ENCODE assay signal across 18 mouse cellular contexts in the genomic region with DNA sequence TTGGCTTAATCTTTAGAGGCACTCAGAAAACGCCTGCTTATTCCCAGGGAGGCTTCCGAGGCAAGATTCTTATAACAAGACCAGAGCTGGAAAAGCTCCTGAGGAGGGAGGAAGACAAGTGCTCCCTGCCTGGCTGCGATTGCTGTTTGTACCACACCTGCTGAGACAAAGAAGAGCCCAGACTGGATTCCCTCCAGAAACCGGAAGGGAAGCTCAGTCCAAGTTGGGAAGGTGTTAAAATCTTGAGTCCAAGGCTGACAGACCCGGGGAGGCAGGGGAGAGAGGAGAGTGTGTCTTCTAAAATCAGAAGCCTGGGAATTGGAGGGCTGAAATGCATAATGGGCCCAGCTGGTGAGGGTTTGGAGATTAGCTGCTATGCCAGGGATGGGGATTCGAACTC. TPM values are rescaled to one million over a fixed set of nuclear protein-coding genes. Genes with fewer than 3 reads are reported as not detected.
DNase-seq lines count a peak whose midpoint lies in the region; ATAC-seq and TF ChIP-seq lines count a peak whose summit lies in the region.
"Had no signal": no experiment of that assay in that cellular context is flagged by ENCODE, and none has a peak within 500 bp of the region (broad histone marks: within the 10 kb centered on the region; RNA-seq: fewer than 3 reads in every experiment).

No protein-coding gene starts in this region.

- no peak overlapping the region for H3K4me2 ChIP-seq in midbrain, embryonic 13.5 days (replicated peaks)
- no peak overlapping the region for H3K4me2 ChIP-seq in hindbrain, embryonic 12.5 days (replicated peaks)
- H3K4me2 ChIP-seq in neural tube, embryonic 15.5 days: no peak overlapping the region
- H3K4me2 ChIP-seq: embryonic facial prominence, embryonic 13.5 days had no signal

- no peak for ATAC-seq in midbrain, embryonic 13.5 days
- no peak for ATAC-seq in hindbrain, embryonic 12.5 days (ENCODE audit: low FRiP score)
- no peak for ATAC-seq in neural tube, embryonic 15.5 days (ENCODE audit: low FRiP score)
- ATAC-seq: intestine, embryonic 16.5 days; Patski had no signal

- H3K27me3 ChIP-seq in midbrain, embryonic 13.5 days: no peaks in the 10 kb centered on the region
- H3K27me3 ChIP-seq in midbrain, embryonic 10.5 days (ENCODE audit: low read depth, poor library complexity, severe bottlenecking): no peaks in the 10 kb centered on the region
- H3K27me3 ChIP-seq in cerebellum, adult 2 months (ENCODE audit: control insufficient read depth, insufficient read depth, low read length): no peaks in the 10 kb centered on the region
- no peaks in the 10 kb centered on the region for H3K27me3 ChIP-seq in hindbrain, embryonic 12.5 days
- no peaks in the 10 kb centered on the region for H3K27me3 ChIP-seq in neural tube, embryonic 15.5 days (replicated peaks)
- H3K27me3 ChIP-seq: embryonic facial prominence, embryonic 13.5 days had no signal

- no peaks in the 10 kb centered on the region for H3K9me3 ChIP-seq in midbrain, embryonic 13.5 days
- H3K9me3 ChIP-seq in midbrain, embryonic 10.5 days (replicated peaks): no peaks in the 10 kb centered on the region
- H3K9me3 ChIP-seq in hindbrain, embryonic 12.5 days (replicated peaks): no peaks in the 10 kb centered on the region
- H3K9me3 ChIP-seq in neural tube, embryonic 15.5 days (replicated peaks): no peaks in the 10 kb centered on the region
- H3K9me3 ChIP-seq: embryonic facial prominence, embryonic 13.5 days had no signal

- DNase-seq in midbrain, embryonic 10.5 days (ENCODE audit: low spot score): no peak
- DNase-seq in cerebellum, adult 2 months: peak; percentile 66 to 81
- DNase-seq in lung, postnatal 4 days: no peak
- DNase-seq in heart, adult 8-10 months (ENCODE audit: low spot score): no peak
- DNase-seq: adrenal gland, adult 2 months; thymus, adult 18-20 months had no signal

- no peak for TF ChIP-seq POLR2A in cerebellum, adult 2 months (IDR thresholded peaks at IDR 0.05; ENCODE audit: borderline replicate concordance, insufficient read depth, low read length)

- no peak overlapping the region for H3K4me3 ChIP-seq in midbrain, embryonic 13.5 days (replicated peaks)
- H3K4me3 ChIP-seq in midbrain, embryonic 10.5 days: no peak overlapping the region
- H3K4me3 ChIP-seq in cerebellum, adult 2 months (replicated peaks; ENCODE audit: insufficient read depth, low read depth, low read length): no peak overlapping the region
- H3K4me3 ChIP-seq in hindbrain, embryonic 12.5 days: no peak overlapping the region
- H3K4me3 ChIP-seq in neural tube, embryonic 15.5 days (replicated peaks): no peak overlapping the region
- H3K4me3 ChIP-seq: embryonic facial prominence, embryonic 13.5 days; myocyte had no signal

- no peak overlapping the region for H3K9ac ChIP-seq in midbrain, embryonic 13.5 days (replicated peaks)
- H3K9ac ChIP-seq in hindbrain, embryonic 12.5 days: no peak overlapping the region
- H3K9ac ChIP-seq in neural tube, embryonic 15.5 days (replicated peaks): no peak overlapping the region
- H3K9ac ChIP-seq: embryonic facial prominence, embryonic 13.5 days; liver, embryonic 14.5 days had no signal

- no peaks in the 10 kb centered on the region for H3K36me3 ChIP-seq in midbrain, embryonic 13.5 days
- no peaks in the 10 kb centered on the region for H3K36me3 ChIP-seq in midbrain, embryonic 10.5 days
- H3K36me3 ChIP-seq in hindbrain, embryonic 12.5 days: no peaks in the 10 kb centered on the region
- H3K36me3 ChIP-seq in neural tube, embryonic 15.5 days: no peaks in the 10 kb centered on the region
- H3K36me3 ChIP-seq: embryonic facial prominence, embryonic 13.5 days had no signal

- H3K27ac ChIP-seq in midbrain, embryonic 13.5 days: peak overlapping the region; percentile 57
- H3K27ac ChIP-seq in midbrain, embryonic 10.5 days (replicated peaks): no peak overlapping the region
- H3K27ac ChIP-seq in cerebellum, adult 2 months (ENCODE audit: insufficient read depth, low read length): peak overlapping the region; percentile 33; the same call in 1 of the 2 replicates
- peak overlapping the region; percentile 13; the same call in 1 of the 2 replicates for H3K27ac ChIP-seq in hindbrain, embryonic 12.5 days
- peak overlapping the region; percentile 46 for H3K27ac ChIP-seq in neural tube, embryonic 15.5 days (replicated peaks)
- H3K27ac ChIP-seq: embryonic facial prominence, embryonic 13.5 days; liver, embryonic 14.5 days had no signal

- peaks cover 24% of the 10 kb centered on the region for H3K4me1 ChIP-seq in midbrain, embryonic 13.5 days (replicated peaks)
- peaks cover 22% of the 10 kb centered on the region for H3K4me1 ChIP-seq in midbrain, embryonic 10.5 days
- peaks cover 26% of the 10 kb centered on the region for H3K4me1 ChIP-seq in cerebellum, adult 2 months (ENCODE audit: control insufficient read depth, insufficient read depth, low read length)
- H3K4me1 ChIP-seq in hindbrain, embryonic 12.5 days: peaks cover 18% of the 10 kb centered on the region
- H3K4me1 ChIP-seq in neural tube, embryonic 15.5 days: peaks cover 24% of the 10 kb centered on the region
- H3K4me1 ChIP-seq: embryonic facial prominence, embryonic 13.5 days had no signal

- TF ChIP-seq CTCF in cerebellum, adult 2 months (IDR thresholded peaks at IDR 0.05; ENCODE audit: borderline replicate concordance, insufficient read depth, low read depth, low read length): no peak

- 43% methylated on average over 6 of the region's 6 CpGs for WGBS in midbrain, embryonic 13.5 days
- WGBS in midbrain, embryonic 10.5 days: 54% methylated on average over 6 of the region's 6 CpGs
- WGBS in cerebellum, adult 2 months: 5% methylated on average over 6 of the region's 6 CpGs
- 61% methylated on average over 6 of the region's 6 CpGs for WGBS in hindbrain, embryonic 12.5 days
- 41% methylated on average over 6 of the region's 6 CpGs for WGBS in neural tube, embryonic 15.5 days

RNA-seq across cellular contexts. Expression of a gene that starts 55.5 kb away (rescaled TPM):
- 8.0 and 9.0 TPM in 2 replicates for polyA plus RNA-seq in midbrain, embryonic 13.5 days (2015; fragmentation: Nextera tagmentation; extraction: Ambion mirVana)
- 0.22 and 0.60 TPM in 2 replicates for polyA plus RNA-seq in midbrain, embryonic 10.5 days (2016; fragmentation: Nextera tagmentation; extraction: Ambion mirVana)
- 45.8 and 48.5 TPM in 2 replicates for polyA plus RNA-seq in cerebellum, adult 2 months (2012; rRNA removed)
- 4.2 and 4.6 TPM in 2 replicates for polyA plus RNA-seq in hindbrain, embryonic 12.5 days (2016; fragmentation: Nextera tagmentation; extraction: Ambion mirVana)
- 15.4 and 18.9 TPM in 2 replicates for polyA plus RNA-seq in neural tube, embryonic 15.5 days (2015; fragmentation: Nextera tagmentation; extraction: Ambion mirVana)
- total RNA-seq in heart, adult 8-10 months (2022): not detected
- total RNA-seq: CH12.LX had no signal
- polyA plus RNA-seq: gonadal fat pad, adult 2 months; heart, postnatal 0 days; liver, embryonic 14.5 days; Patski; spleen, adult 2 months had no signal

Comparison
In these comparisons a context has a peak if more than half of its experiments do, and no peak if none do; other contexts are left out.
1. DNase-seq: peak in cerebellum, adult 2 months (2 of 2); none in midbrain, embryonic 10.5 days (single experiment), lung, postnatal 4 days (0 of 2) and heart, adult 8-10 months (single experiment).